Mouse (Mus musculus) cerebellum, adult (tissue): ENCODE data around the gene Ttll4.

Experiments used
- ATAC-seq: cut with Nextera tagmentation; 2 replicates; pipeline ENCODE4 v1.9.2; 2017; ENCODE audit warnings: mild to moderate bottlenecking, moderate library complexity, mixed read lengths; ENCODE audit not compliant: insufficient number of reproducible peaks, low FRiP score, low TSS enrichment

Gene Ttll4

GRCm38 (mm10) chr1:74709566-74709965 is 48.0 kb downstream of the Ttll4 start:
- no peak for ATAC-seq

DNA sequence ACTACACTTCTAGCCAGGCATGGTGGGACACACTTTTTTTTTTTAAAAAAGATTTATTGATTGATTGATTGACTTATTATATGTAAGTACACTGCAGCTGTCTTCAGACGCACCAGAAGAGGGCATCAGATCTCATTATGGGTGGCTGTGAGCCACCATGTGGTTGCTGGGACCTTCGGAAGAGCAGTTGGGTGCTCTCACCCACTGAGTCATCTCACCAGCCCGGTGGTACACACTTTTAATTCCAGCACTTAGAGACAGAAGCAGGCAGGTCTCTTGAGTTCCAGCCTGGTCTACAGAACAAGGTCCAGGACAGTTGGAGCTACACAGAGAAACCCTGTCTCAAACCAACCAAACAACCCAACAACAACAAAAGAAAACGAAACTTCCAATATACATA is 50.5 kb downstream of the Ttll4 start:
- no peak for ATAC-seq

DNA sequence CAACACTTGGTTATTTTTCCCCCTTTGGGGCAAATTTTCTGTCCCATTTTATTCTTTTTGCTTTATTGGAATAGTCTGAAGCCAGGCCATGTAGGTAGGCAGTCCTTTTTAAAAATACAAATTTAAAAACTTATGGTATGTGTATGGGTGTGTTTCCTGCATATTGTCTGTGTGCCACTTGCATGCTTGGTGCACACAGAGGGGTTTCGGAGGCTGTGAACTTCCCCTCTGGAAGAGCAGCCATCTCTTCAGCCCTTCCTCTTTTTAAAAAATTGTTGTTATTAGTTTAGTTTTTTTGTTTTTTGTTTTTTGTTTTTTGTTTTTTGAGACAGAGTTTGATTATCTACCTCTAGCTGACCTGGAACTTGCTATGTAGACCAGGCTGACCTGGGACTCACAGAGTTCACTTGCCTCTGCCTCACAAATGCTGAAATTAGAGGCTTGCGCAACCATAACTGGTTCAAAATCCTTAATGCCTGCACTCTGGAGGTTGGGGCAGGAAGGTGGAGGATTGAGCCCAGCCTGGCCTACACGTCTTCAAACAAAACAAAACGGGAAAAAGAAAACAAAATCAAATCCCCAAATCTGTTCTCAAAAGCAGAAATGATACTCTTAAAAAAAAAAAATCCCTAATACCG is 51.0 kb downstream of the Ttll4 start:
- no peak for ATAC-seq

- ATAC-seq, result no peak
Measured at GRCm38 (mm10) chr1:74713099-74713858, 51.7 kb downstream of the Ttll4 start, which contains the start of gene Cyp27a1. Gene Cyp27a1, plus strand, starts transcription at chr1:74713574.

GRCm38 (mm10) chr1:74713859-74714730 is 52.5 kb downstream of the Ttll4 start:
- ATAC-seq, result no peak

- ATAC-seq, result no peak
Measured at GRCm38 (mm10) chr1:74714967-74715366, 53.4 kb downstream of the Ttll4 start.

DNA sequence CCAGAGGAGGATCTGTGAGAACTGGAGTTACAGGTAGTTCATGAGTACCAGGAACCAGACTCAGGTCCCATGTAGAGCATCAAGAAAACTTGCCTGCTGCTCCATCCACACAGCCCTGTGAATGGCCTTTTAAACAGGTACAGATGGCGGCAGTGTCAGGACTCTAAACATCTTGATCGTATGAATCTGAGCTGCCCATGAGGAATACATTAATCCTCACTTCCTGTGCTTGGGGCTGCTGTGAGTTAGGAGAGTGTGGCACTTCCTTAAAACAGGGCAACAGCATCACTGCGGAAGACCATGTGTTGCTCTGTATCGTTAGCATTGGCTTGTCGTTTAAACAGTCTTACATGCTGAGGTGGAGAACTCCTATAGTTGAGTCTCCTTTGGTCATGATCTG is 53.9 kb downstream of the Ttll4 start:
- ATAC-seq, result no peak

DNA sequence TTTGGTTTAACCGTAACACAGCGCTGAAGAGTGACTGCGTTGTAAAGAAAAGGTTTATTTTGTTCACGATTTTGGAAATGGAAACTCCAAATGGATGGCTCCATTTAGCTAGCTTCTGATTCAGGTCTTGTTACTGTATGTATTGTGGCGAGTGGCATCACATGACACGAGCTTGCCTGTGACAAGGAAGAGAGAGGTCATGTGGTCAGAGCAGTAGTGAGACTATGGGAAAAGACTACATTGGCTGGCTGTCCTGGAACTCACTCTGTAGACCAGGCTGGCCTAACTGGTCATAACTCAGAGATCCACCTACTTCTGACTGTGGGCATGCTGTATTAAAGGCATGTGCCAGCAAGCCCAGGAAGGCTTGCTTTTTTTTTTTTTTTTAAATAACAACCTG is 54.3 kb downstream of the Ttll4 start:
- no peak for ATAC-seq

- ATAC-seq, result no peak
Measured at GRCm38 (mm10) chr1:74718113-74718512, 56.6 kb downstream of the Ttll4 start.

- no peak for ATAC-seq
Measured at GRCm38 (mm10) chr1:74719281-74719680, 57.7 kb downstream of the Ttll4 start.

DNA sequence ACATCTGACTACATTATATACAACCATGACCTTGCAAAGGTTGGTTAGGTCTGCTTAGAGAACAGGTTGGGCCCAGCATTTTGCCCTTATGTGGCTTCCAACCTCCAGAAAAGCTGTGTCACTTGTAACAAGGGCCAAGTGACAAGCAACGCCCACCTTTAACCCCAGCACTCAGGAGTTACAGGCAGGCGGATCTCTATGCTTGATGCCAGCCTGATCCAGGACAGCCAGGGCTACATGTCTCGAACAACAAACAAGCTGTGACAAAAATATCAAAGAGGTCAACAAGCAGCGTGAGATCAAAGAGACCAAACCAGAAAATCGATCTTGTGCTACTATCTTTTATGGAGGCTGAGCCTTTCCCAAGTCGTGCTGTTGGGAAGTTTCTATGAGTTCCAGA is 60.1 kb downstream of the Ttll4 start:
- no peak for ATAC-seq

DNA sequence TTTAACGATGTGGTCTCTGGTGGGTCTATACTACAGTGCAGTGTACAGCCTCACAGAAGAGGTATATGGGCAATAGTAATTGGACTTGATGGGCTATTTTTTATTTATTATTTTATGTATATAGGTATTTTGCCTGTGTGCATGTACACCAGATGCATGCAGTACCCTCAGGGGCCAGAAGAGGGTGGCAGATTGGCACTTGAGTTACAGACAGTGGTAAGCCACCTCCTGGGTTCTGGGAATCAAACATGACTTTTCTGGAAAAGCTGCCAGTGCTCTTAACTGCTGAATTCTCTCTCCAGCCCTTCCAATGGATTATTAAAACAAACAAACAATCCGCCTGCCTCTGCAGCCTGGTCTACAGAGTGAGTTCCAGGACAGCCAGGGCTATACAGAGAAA is 62.2 kb downstream of the Ttll4 start:
- ATAC-seq, result no peak

DNA sequence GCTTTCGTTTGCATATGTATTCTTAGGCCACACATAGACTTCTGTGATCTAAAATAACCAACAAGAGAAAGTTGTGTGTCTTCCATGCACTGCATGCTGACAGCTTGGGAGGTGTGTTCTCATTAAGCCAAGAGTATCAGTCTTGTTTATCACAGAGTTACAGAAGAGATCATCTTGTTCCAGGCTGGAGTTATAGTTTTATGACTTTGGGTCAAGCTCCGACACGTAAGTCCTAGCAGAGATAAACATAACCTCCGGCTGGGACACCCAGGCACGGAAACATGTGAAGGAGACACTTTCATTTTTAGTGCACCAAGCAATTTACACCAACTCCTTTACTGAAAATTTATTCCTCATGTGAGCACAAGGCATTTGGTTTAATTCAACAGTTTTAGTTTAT is 64.6 kb downstream of the Ttll4 start:
- ATAC-seq, result no peak

DNA sequence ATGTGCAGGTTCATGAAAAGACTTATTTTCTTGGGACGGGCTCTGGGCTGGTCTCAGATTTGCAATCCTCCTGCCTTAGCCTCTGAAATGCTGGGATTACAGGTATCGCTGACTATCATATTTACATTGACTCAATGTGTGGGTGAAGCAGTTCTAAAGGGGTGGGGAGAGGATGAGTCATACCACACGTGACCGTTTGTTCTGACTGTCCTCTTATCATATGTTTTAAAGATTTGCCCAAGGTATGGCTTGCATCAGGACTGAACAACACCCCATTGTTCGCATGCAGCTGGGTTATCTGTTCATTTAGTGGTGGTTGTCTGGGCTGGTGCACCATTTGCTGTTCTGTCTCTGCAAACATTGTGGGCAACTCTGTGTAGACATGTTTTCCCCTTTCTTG is 65.1 kb downstream of the Ttll4 start:
- no peak for ATAC-seq

DNA sequence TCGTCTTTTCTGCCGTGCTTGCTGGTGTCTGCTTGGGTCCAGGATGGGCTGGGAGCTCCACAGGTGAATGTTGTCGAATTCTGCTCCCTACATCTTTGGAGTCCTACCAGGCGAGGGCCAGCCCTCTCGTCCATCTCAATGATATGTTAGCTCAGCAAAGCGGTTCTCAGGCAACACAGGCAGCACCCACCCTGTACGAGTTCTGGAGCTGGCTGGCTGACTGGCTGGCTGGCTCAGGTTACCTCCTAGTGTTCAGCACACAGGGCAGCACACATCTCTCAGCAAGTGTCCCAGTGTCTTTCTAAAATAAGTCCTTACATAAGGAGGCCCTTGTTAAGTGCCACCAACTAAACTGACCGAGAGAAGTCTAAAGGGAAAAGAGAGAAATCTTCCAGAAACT is 66.9 kb downstream of the Ttll4 start:
- no peak for ATAC-seq

- no peak for ATAC-seq
Measured at GRCm38 (mm10) chr1:74736977-74737376, 75.4 kb downstream of the Ttll4 start.

DNA sequence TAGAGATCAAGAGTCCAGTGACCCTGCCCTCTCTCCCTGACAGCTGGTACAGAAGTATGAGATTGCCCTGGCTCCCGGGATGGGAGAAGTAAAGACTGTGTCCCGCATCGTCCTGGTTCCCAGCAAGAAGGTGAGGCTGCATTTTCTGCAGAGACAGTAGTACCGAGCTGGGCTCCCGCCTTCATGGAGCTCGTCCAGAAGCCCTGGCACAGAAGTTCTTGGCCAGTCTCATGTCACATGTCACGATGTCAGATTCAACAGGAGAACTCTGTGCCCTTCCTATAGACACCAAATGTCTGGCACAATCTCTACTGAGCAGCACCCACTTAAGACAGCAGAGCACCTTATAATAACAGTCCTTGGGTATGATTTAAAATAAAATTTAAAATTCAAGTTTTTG is 76.0 kb downstream of the Ttll4 start:
- ATAC-seq, result no peak

- ATAC-seq, result no peak
Measured at GRCm38 (mm10) chr1:74740846-74741245, 79.3 kb downstream of the Ttll4 start.

GRCm38 (mm10) chr1:74747335-74747734 is 85.8 kb downstream of the Ttll4 start:
- ATAC-seq, result no peak

DNA sequence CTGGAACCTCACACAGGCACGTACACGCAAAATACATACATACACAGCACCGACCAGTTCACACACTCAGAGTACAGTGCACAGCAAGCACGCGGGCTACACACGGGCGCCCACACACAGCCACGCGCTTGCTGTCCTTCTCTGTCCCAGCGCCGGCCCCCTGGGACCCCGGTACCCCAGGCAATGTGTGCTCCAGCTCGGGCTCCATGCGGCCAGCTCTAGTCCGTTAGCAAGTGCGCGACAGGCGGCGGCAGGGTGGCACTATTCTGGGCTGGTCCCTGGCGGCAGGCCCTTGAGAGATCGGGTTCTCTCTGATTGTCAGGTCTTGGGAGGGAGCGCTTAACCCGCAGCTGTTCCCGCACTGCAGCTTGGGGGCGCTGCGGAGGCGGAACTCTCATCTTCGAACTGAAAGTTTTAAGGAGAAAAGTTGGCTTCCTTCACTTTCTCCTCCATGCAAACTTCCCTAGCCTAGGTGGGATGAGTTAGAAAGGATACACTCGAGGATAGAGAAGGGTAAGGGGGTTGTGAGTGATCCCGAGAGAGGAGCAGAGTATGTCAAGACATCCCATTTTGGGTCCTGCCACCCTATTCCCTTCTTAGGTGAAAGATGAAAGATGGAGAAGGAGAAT is 87.2 kb downstream of the Ttll4 start, which contains the start of gene Prkag3:
Gene Prkag3, minus strand, starts transcription at position 579 of the 629 bp plus-strand sequence.
- ATAC-seq, result 0 out of 2 replicates have a peak, but pooled peaks have one; percentile 29
